ENCODE assay signal across 15 mouse cellular contexts in the genomic region with DNA sequence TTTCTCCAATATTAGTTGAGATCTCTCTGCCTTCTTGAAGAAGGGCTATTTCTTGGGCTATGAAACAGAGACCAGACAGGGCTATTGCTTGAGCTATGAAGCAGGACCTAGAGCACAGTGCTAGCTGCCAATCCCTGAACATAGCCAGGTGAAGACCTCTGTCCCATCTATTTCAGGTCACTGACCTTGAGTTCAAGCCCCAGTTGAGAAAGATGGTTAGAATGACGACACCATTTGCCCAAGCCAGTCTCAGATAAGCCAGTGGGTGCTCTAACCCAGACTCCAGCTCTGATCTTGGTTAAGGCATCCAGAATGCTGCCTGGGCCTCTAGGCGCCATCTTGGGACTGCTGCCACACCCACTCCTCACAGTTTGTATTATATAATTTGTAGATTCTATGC.
"Had no signal": no experiment of that assay in that cellular context is flagged by ENCODE, and none has a peak within 500 bp of the region (broad histone marks: within the 10 kb centered on the region; RNA-seq: fewer than 3 reads in every experiment).

No protein-coding gene starts in this region.

- H3K4me3 ChIP-seq: neural tube, embryonic 15.5 days; stomach, embryonic 15.5 days had no signal

- H3K9me3 ChIP-seq: neural tube, embryonic 15.5 days; stomach, embryonic 15.5 days had no signal

- H3K9ac ChIP-seq: neural tube, embryonic 15.5 days; stomach, embryonic 15.5 days had no signal

- H3K4me1 ChIP-seq: stomach, embryonic 15.5 days had no signal

- H3K27me3 ChIP-seq: neural tube, embryonic 15.5 days; stomach, embryonic 15.5 days had no signal

- H3K4me2 ChIP-seq: neural tube, embryonic 15.5 days; stomach, embryonic 15.5 days had no signal

- DNase-seq: retina, postnatal 1 day; right cerebral cortex, adult 18-20 months; right cerebral cortex, postnatal 14 days; right cerebral cortex, postnatal 25 days; right cerebral cortex, postnatal 4 days; spleen, adult 18-20 months; thymus, adult 18-20 months; thymus, adult 2 months; thymus, postnatal 14 days; thymus, postnatal 25 days; thymus, postnatal 36 days; thymus, postnatal 4 days had no signal

- H3K36me3 ChIP-seq: neural tube, embryonic 15.5 days; stomach, embryonic 15.5 days had no signal

- H3K27ac ChIP-seq: neural tube, embryonic 15.5 days; stomach, embryonic 15.5 days; stomach, postnatal 0 days had no signal
